ENCODE assay signal across 30 mouse cellular contexts in genomic region chr3:30461831-30462230, GRCm38 (mm10).
DNase-seq lines count a peak whose midpoint lies in the region; ATAC-seq and TF ChIP-seq lines count a peak whose summit lies in the region.
"Had no signal": no experiment of that assay in that cellular context is flagged by ENCODE, and none has a peak within 500 bp of the region (broad histone marks: within the 10 kb centered on the region; RNA-seq: fewer than 3 reads in every experiment).

No protein-coding gene starts in this region.

- no peak for ATAC-seq in midbrain, embryonic 11.5 days (ENCODE audit: low FRiP score)
- ATAC-seq in midbrain, embryonic 15.5 days (replicated peaks): no peak
- no peak for ATAC-seq in Patski
- ATAC-seq in megakaryocyte progenitor cell, adult 5-6 weeks (replicated peaks; ENCODE audit: poor library complexity): 0 out of 2 replicates have a peak, but pooled peaks have one; percentile 46
- ATAC-seq in hindbrain, embryonic 11.5 days (ENCODE audit: low FRiP score): no peak
- ATAC-seq: hindbrain, postnatal 0 days; intestine, embryonic 16.5 days had no signal

- POLR2A ChIA-PET in Patski (lab: Charles Lee): interaction anchor here (0.6 kb wide), 2 partner anchors 25 to 295 kb away, joined by 3 to 5 read pairs; no protein-coding TSS in a partner anchor

- no peak overlapping the region for H3K27ac ChIP-seq in layer of hippocampus, adult 2 months
- no peak overlapping the region for H3K27ac ChIP-seq in midbrain, embryonic 11.5 days (ENCODE audit: low read depth, low read length)
- H3K27ac ChIP-seq in midbrain, embryonic 15.5 days: no peak overlapping the region
- H3K27ac ChIP-seq in hindbrain, embryonic 11.5 days (ENCODE audit: low read depth, low read length): no peak overlapping the region
- H3K27ac ChIP-seq: forebrain, embryonic 13.5 days; hindbrain, embryonic 12.5 days; hindbrain, postnatal 0 days; kidney, embryonic 15.5 days; liver, embryonic 14.5 days; midbrain, embryonic 10.5 days; neural tube, embryonic 15.5 days; stomach, embryonic 15.5 days had no signal

- no peaks in the 10 kb centered on the region for H3K36me3 ChIP-seq in midbrain, embryonic 11.5 days (ENCODE audit: control insufficient read depth, insufficient read depth, low read length)
- no peaks in the 10 kb centered on the region for H3K36me3 ChIP-seq in midbrain, embryonic 15.5 days (replicated peaks)
- no peaks in the 10 kb centered on the region for H3K36me3 ChIP-seq in hindbrain, embryonic 11.5 days (ENCODE audit: control insufficient read depth, insufficient read depth, low read length)
- H3K36me3 ChIP-seq: heart, embryonic 12.5 days; hindbrain, embryonic 12.5 days; kidney, embryonic 15.5 days; midbrain, embryonic 10.5 days; neural tube, embryonic 15.5 days; stomach, embryonic 15.5 days had no signal

- H3K4me1 ChIP-seq in midbrain, embryonic 11.5 days (ENCODE audit: control insufficient read depth, insufficient read depth, low read length): no peaks in the 10 kb centered on the region
- no peaks in the 10 kb centered on the region for H3K4me1 ChIP-seq in midbrain, embryonic 15.5 days
- H3K4me1 ChIP-seq in hindbrain, embryonic 11.5 days (replicated peaks; ENCODE audit: control insufficient read depth, insufficient read depth, low read length): no peaks in the 10 kb centered on the region
- H3K4me1 ChIP-seq: neural tube, embryonic 15.5 days; stomach, embryonic 15.5 days had no signal

- H3K9ac ChIP-seq in midbrain, embryonic 11.5 days (ENCODE audit: low read length): no peak overlapping the region
- no peak overlapping the region for H3K9ac ChIP-seq in midbrain, embryonic 15.5 days
- H3K9ac ChIP-seq in hindbrain, embryonic 11.5 days (ENCODE audit: low read depth, low read length): no peak overlapping the region
- H3K9ac ChIP-seq: forebrain, embryonic 13.5 days; heart, embryonic 12.5 days; hindbrain, embryonic 12.5 days; kidney, embryonic 15.5 days; liver, embryonic 14.5 days; neural tube, embryonic 15.5 days; stomach, embryonic 15.5 days had no signal

- no peak for DNase-seq in layer of hippocampus, adult 2 months (ENCODE audit: low spot score in 2 of 2)
- DNase-seq in layer of hippocampus, postnatal 25 days (ENCODE audit: extremely low spot score in 1 of 2, low spot score in 1 of 2): no peak
- DNase-seq in midbrain, embryonic 11.5 days (ENCODE audit: low spot score, missing footprints): peak; percentile 57
- DNase-seq in Patski (ENCODE audit: low read depth, low spot score): no peak
- no peak for DNase-seq in adrenal gland, postnatal 10 days
- no peak for DNase-seq in hindbrain, embryonic 11.5 days (ENCODE audit: low spot score)
- DNase-seq: adrenal gland, postnatal 36 days; cerebellum, adult 8-10 months; cerebellum, postnatal 25 days; gastrocnemius, postnatal 25 days; kidney, postnatal 36 days; layer of hippocampus, postnatal 36 days; liver; lung, adult 2 months; retina, postnatal 1 day; right cerebral cortex, postnatal 14 days; thymus, postnatal 14 days had no signal

- no peaks in the 10 kb centered on the region for H3K27me3 ChIP-seq in midbrain, embryonic 11.5 days (ENCODE audit: control insufficient read depth, insufficient read depth, low read length)
- no peaks in the 10 kb centered on the region for H3K27me3 ChIP-seq in midbrain, embryonic 15.5 days (replicated peaks)
- peaks cover 44% of the 10 kb centered on the region for H3K27me3 ChIP-seq in Patski
- no peaks in the 10 kb centered on the region for H3K27me3 ChIP-seq in hindbrain, embryonic 11.5 days (ENCODE audit: control insufficient read depth, insufficient read depth, low read length)
- H3K27me3 ChIP-seq: CH12.LX; forebrain, embryonic 13.5 days; heart, embryonic 12.5 days; neural tube, embryonic 15.5 days; stomach, embryonic 15.5 days had no signal

- peak; percentile 54 for TF ChIP-seq CTCF in layer of hippocampus, adult 2 months (conservative IDR thresholded peaks at IDR 0.05)
- peak; percentile 14 for TF ChIP-seq CTCF in Patski (IDR thresholded peaks at IDR 0.05)

- H3K9me3 ChIP-seq in midbrain, embryonic 11.5 days (ENCODE audit: control insufficient read depth, low read length): no peaks in the 10 kb centered on the region
- no peaks in the 10 kb centered on the region for H3K9me3 ChIP-seq in midbrain, embryonic 15.5 days
- H3K9me3 ChIP-seq in hindbrain, embryonic 11.5 days (ENCODE audit: control insufficient read depth, low read length): no peaks in the 10 kb centered on the region
- H3K9me3 ChIP-seq: forebrain, embryonic 13.5 days; hindbrain, embryonic 12.5 days; kidney, embryonic 15.5 days; midbrain, embryonic 10.5 days; neural tube, embryonic 15.5 days; stomach, embryonic 15.5 days had no signal

- no peak overlapping the region for H3K4me2 ChIP-seq in midbrain, embryonic 11.5 days
- no peak overlapping the region for H3K4me2 ChIP-seq in midbrain, embryonic 15.5 days
- H3K4me2 ChIP-seq in hindbrain, embryonic 11.5 days (replicated peaks; ENCODE audit: low read depth, low read length): no peak overlapping the region
- H3K4me2 ChIP-seq: forebrain, embryonic 13.5 days; heart, embryonic 12.5 days; hindbrain, embryonic 12.5 days; kidney, embryonic 15.5 days; neural tube, embryonic 15.5 days; stomach, embryonic 15.5 days had no signal

- WGBS in midbrain, embryonic 11.5 days: 87% methylated on average over 2 of the region's 2 CpGs
- WGBS in midbrain, embryonic 15.5 days: 90% methylated on average over 2 of the region's 2 CpGs
- WGBS in hindbrain, embryonic 11.5 days: 85% methylated on average over 2 of the region's 2 CpGs

- CTCF ChIA-PET in Patski (lab: Charles Lee): no interaction called here

- no peak overlapping the region for H3K4me3 ChIP-seq in layer of hippocampus, adult 2 months
- no peak overlapping the region for H3K4me3 ChIP-seq in midbrain, embryonic 11.5 days (ENCODE audit: low read depth, low read length)
- no peak overlapping the region for H3K4me3 ChIP-seq in midbrain, embryonic 15.5 days
- no peak overlapping the region for H3K4me3 ChIP-seq in hindbrain, embryonic 11.5 days (ENCODE audit: low read depth, low read length)
- H3K4me3 ChIP-seq: forebrain, embryonic 13.5 days; heart, embryonic 12.5 days; hindbrain, embryonic 12.5 days; kidney, embryonic 15.5 days; midbrain, embryonic 10.5 days; neural tube, embryonic 15.5 days; stomach, embryonic 15.5 days had no signal

- in situ Hi-C loops in Patski (cut with MboI; ENCODE audit: low pct_unique_long_range_greater_than_20kb): no loop called here
